Mouse (Mus musculus): ENCODE measurements around the gene Twist2.

The Twist2 gene

DNA sequence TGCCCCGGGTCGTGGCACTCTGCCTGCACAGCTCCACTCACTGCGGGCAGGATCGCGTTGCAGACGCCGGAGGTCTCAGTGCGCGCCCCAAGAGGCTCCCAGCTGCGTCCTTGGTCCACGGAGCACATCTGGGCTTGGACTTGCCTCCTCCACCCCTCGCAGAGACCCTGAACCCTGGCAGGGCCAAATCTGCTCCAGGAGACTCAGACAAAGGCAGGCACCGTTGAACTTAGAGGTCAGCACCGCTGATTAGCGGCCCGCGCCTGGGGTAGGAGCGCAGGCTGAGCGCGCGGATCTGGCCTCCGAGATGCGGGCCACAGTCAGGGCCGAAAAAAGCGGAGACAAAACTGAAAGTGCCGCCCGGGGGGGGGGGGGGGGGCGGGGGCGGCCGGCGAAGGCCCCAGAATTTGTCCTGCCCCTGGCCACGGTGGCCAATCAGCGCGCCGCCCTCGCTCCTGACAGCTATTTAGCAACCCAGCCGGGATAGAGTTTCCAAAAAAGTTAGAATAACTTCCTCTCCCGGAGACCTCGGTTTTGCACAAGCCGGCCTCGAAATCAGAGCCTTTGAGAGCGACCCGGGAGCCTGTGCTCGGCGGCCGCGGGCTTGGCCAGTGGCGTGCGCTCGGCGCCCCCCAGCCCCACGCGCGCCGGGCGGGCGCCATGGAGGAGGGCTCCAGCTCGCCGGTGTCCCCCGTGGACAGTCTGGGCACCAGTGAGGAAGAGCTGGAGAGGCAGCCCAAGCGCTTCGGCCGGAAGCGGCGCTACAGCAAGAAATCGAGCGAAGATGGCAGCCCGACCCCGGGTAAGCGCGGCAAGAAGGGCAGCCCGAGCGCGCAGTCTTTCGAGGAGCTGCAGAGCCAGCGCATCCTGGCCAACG, at the start of gene Twist2:
Gene Twist2 (plus strand): TSS at position 495 of the 877 bp plus-strand sequence.
- peak; percentile 94 for DNase-seq (ENCODE audit: low read depth, low spot score)

DNA sequence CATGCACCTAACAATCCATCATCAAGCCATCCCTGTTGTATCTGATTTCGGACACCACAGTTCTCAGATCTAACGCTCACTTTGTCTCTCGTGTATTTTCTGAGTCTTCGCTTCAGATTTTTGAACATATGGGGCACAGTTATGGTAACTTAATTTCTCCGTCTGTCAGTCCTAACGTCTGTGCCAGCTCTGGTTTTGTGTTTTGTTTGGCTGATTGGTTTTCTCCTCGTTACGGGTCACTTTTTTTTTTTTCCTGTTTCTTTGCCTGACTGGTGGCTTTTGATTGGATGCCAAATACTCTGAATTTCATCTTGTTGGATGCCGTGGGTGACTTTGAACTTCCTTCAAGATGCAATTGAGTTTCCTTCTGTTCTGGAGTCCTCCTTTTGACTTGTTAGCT, 48.3 kb upstream of the Twist2 start:
- DNase-seq (ENCODE audit: low read depth, low spot score), result no peak

DNA sequence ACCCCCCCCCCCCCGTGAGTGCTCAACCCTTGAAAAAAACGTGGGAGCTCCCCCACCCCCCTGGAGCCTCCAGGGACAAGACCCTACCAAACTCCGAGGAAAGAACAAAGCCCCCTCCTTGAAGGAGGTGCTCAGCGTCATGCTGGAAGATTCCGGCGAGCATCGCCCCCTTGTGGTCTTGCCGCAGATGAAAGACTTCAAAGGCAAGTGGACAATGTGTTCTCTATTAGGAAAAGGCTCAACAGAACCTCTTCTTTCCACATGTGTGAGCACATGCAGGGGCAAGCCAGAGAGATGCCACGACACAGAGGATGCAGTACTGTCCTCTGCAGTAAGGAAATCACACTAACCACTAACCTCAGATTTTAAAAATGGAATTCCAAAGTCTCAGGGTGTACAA, 46.2 kb upstream of the Twist2 start:
- DNase-seq (ENCODE audit: low read depth, low spot score), result peak; percentile 86

DNA sequence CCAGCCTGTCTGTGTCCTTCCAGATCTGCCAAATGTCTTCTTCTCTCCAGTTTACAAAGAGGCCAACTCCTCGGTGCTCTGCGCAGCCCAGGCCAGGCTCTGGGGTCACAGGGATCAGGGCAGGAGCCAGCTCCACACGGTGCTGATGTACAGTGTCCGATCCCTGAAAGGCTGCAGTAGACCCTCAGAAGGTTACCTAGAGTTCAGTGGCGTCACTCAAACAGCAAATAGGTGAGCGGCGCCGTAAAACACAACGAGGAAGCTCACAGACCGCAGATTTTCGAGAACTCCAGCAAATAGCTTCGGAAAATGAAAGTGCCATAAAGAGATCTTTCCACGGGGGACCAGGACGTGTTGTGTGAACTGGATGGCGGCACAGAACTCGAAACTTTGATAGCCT, 44.0 kb upstream of the Twist2 start:
- no peak for DNase-seq (ENCODE audit: low read depth, low spot score)

DNA sequence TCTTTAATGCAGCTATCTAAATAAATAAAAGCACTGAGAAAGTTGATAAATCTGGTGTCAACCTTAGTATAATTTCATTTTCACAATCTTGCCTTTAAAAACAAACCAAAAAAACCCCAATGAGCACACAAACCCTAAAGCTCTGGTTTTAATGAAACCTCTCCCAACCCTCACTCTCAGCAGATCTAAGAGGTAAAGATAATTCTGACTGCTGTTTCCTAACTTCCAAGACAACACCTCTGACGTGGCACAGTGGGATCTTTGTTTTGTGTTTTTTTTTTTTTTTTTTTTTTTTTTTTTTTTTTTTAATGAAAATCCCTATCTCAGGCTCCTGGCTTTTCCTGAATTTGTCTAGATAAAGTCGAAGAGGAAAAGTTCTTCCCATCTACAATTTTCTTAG, 43.1 kb upstream of the Twist2 start:
- DNase-seq (ENCODE audit: low read depth, low spot score), result no peak

DNA sequence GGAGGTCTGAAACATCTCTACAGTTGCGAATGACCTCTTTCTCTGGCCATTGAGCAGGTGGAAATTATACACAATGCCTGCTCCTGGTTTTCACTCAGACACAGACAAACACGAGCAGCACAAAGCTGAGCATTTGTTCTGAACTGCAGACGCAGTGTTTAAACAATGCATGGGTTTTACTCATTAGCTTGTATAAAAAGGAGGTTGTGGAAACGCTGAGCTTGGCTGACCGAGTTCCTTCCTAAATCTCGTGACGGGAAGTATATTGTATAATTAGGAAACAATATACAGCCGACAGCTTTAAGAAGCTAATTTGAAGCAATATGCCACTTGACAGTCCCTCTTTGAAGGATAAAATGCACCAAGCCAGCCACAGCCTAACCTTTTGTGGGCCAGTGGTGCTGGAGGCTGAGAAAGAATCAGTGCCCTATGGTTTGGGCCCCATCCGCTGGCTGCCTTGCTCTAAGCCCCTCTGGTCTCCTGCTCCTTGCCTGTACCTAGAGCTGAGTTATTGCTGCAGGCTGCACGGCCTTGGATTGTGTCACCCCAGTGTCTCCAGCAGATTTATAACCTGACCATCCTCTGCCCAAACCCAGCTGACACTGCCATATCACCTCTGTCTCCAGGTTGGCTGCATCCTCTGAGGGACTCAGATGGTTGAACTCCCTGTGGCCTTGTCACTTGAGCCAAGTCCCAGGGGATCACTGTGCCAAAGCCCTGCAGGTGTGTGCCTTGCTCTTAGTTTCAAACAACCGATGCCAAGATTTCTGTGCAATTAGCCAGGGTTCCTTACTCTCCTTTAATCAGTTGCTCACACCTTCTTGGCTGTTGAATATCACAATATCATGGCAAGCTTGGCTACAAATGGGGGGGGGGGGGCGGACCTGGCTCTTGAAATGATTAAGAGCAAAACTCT, 42.4 kb upstream of the Twist2 start:
- no peak for DNase-seq (ENCODE audit: low read depth, low spot score)

DNA sequence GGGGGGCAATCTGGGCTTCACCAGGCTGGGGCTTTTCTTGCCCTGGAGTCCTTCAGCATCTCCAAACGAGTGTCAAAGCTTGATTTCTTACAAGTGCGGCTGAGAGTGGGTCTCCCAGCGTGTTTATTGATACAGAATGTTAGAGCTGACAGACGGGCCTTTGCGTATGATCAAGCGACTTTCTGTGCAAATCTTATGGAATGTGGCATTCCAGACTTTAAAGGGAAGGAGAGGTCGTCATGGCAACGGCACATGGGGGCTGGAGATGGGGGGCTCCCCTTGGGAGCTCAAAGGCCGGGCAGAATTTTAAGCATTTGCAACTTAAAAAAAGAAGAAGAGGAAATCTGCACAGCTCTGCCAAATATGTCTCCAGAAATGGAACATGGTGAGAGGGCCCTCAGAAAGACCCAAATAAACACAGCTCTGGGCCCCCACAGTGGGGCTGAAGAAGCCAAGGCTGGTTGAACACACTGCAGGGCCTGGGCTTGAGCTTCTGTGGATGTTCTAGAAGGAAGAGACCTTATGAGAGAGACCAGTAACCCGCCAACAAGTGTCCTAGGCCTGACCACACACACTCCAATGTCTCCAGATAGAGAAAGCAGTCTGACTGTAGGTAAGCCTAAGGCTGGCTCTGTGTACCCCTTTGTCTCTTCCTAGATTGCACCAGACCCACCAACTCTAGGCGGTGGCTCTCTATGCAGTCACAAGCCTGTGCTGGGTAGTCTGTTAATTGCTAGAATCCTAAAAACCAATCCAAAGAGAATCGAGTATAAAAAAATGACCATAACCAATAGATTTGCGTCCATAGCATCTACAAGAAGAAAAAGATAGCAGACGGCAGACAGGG, 40.9 kb upstream of the Twist2 start:
- no peak for DNase-seq (ENCODE audit: low read depth, low spot score)

DNA sequence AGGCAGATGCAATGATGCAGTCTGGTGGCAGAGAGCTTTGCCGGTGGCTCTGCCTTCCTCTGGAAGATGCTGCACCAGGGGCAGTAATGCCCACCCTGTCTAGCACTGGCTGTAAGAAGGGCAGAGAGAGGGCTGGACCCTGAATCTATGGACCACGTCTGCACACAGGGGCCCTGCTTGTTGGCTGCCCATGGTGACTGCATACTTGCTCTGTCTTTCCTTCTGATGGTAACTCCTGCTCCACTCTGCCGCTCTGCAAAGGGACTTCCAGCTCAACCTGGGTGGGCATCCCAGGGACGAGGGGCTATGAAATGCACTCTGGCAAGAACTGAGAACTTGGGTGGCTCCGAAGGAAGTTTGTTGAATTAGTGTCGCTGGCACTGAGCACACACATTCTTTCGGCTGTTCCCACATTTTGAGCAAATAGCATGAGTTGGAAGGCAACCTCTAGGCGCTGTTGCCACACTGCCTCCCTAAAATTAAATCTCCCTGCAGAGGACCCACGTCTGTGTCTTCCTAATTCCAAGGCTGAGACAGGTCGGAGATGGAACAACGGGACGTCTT, 38.7 kb upstream of the Twist2 start:
- DNase-seq (ENCODE audit: low read depth, low spot score), result no peak

DNA sequence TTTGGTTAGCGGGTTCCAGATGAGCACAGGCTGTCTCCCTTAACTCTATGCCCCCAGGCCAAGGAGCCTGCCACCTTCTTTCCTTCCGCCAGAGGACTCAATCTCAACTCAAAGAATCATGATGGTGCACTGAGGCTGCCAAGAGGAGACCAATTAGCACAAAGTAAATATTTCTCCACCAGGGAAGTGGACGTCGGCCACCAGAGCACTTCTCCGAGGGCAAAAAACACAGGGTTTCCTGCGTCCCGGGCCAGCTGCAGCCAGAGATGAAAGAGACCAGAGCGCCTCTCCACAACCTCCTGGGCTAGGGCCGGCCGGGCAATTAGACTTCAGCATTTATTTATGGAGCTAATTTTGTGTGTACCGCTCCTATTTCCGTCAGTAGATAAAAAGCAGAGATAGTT, 31.0 kb upstream of the Twist2 start:
- no peak for DNase-seq (ENCODE audit: low read depth, low spot score)

DNA sequence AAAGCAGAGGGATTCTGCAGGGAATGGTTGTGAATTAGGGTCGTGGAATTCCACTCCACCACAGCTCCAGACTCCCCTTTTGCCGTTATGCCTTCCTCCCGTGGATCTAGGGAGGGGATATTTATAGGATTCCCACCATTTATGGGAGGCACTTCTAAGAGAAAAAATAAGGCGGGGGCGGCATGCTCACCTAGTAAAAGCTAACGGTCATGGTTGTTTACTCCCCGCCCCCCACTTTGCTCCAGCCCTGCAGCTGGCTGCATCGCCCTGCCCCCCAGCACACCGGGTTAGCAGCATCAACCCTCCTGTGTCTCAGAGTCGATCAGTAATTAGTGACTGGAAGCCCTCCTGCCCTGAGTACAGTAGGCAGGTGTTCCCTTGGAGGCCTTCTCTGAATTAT, 30.6 kb upstream of the Twist2 start:
- DNase-seq (ENCODE audit: low read depth, low spot score), result no peak

DNA sequence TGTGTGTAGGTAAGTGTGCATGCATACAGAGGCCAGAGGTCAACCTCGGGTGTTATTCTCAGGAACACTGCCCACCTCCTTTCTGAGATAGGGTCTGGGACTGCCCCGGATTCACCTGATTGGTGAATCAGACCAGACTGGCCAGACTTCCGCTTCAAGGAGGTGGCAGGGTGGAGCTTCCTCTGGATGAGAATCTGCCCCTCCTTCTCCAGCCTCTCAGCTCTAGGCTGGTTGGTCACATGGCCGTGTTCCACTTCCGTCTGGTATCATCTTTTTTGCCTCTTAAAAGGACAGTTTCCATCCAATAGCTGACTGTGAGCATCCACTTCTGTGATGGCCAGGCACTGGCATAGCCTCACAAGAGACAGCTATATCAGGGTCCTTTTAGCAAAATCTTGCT, 24.3 kb upstream of the Twist2 start:
- DNase-seq (ENCODE audit: low read depth, low spot score), result no peak

DNA sequence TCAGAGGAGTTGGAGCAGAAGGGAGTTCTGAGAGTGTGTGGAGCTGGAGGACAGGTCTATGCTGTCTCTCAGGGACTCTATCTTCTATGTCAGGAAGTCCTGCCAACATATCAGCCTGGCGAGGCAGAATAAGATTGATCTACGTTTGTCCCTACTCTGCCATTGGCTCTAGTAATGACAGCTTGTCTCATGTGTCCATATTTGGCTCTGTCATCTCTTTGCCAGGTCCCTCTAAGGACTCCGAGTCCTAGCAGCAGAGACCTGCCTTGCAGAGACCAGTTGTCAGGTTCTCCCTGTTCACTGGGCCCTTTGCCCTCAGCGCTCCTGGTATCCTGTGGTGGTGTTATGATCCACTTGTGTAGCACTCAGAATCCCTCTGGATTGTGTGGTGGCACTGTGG, 21.4 kb upstream of the Twist2 start:
- DNase-seq (ENCODE audit: low read depth, low spot score), result no peak

DNA sequence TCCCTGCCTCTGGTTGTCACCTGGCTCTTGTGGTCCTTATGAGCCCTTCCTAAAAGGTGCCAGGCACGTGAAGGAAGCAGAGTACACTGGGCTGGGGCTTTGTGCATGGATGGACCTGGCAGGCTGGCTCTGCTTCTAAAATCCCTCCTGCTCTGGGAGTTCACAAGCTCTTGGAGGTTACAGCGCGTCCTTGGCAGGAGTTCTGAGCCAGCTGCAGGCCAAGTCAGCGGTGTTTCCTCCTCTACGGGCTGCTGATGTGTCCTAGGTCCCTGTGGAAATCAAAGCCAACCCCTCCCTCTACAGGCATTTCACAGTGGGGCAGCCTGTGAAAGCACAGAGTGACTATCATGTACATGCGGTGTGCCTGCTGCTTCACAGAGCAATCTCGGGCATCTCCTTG, 20.1 kb upstream of the Twist2 start:
- peak; percentile 36 for DNase-seq (ENCODE audit: low read depth, low spot score)

DNA sequence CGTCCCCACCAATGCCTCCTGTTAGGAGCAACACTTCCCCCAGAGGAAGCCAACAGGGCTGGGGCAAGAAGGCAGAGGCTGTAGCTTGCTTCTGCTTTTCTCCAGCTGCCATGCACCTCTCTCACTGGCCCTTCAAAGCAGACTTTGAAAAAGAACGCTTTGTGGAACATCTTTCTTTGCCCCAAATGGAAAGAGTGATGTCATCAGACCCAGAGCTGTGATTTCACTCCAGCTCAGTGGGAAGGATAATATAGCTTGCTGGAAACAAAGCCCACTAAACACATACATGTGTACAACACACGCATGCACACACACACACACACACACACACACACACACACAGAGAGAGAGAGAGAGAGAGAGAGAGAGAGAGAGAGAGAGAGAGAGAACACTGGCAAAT, 17.1 kb upstream of the Twist2 start:
- no peak for DNase-seq (ENCODE audit: low read depth, low spot score)

DNA sequence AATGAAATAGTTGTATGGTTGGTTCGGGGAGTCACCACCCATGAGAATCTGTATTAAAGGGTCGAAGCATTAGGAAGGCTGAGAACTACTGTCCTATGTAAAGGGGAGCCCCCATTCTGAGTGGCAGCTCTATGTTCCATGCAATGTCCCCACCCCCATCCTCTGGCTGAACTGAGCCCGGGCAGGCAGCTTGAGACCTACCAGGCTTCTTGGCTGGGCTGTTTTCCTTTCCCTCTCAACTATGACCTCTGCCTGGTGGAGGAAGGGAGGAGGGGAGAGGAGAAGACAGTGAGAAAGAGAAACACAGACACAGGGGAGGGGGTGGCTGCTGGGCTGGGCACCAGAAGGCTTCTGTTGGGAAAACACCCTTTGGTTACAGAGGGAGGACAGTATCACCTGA, 1.9 kb upstream of the Twist2 start:
- DNase-seq (ENCODE audit: low read depth, low spot score), result no peak

DNA sequence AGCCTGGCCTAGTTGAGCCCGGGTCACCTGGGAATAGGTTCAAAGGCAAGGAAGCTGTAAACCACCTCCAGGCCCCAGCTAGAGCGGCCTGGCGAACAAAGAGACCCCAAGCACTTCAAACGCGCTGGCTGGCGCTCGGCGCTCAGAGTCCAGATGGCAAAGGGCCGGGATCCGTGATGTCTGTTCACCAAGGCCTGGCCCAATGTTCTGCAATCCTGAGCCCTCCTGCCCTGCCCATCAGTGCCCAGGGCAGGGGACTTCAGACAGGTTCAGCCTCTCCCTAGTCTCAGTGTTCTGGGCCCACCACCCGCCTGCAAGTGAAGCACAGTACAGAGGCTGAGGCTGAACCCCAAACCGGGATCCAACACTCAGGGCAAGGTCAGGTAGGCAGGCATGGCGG, 913 bp upstream of the Twist2 start:
- DNase-seq (ENCODE audit: low read depth, low spot score), result peak; percentile 34

DNA sequence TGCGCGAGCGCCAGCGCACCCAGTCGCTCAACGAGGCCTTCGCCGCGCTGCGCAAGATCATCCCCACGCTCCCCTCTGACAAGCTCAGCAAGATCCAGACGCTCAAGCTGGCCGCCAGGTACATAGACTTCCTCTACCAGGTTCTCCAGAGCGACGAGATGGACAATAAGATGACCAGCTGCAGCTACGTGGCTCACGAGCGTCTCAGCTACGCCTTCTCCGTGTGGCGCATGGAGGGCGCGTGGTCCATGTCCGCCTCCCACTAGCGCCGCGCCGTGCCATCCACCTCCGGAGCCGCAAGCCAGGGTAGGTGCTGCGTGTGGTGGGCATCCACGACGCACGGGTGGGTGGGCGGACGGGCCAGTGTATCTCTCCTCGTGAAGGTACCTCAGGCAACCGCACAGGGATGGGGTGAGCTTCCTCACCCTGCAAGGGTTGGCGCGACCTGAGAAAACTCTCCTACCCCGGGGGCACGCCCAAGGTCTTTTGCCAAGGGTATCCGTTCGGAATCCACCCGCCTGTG, 644 bp downstream of the Twist2 start:
- peak; percentile 40 for DNase-seq (ENCODE audit: low read depth, low spot score)

DNA sequence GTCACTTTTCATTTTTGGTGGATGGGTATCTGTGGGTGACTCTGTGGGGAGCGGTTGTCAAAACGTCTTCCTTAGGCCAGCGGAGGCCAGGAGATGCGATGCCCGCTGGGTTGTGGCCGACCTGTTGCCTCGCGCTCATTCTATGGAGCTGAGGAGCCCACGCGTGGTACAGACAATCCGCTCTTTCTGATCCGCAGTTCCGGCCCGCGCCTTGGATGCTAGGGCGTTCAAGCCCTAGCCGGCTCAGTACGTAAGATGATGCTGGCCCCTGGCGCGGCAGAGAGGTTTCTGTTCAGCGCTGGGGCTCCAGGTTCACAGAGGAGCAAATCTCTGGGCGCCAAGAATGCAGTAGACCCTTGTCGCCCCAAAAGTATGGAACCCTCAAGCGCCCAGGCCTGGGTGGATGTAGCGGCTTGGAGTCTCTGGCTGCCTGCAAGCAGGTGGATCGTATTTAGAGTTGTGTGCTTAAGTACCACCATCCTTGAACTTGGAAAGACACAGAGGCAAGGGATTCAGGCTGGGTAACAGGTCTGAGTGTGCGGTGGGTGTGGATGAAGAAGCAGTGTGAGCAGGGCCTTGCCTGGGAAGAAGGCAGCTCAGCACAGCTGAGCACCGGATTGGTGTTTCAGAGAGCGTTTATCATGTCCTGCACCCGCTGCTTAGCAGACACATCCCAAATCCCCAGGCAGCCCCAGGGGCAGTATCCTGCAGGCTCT, 1.3 kb downstream of the Twist2 start:
- DNase-seq (ENCODE audit: low read depth, low spot score), result peak; percentile 67

DNA sequence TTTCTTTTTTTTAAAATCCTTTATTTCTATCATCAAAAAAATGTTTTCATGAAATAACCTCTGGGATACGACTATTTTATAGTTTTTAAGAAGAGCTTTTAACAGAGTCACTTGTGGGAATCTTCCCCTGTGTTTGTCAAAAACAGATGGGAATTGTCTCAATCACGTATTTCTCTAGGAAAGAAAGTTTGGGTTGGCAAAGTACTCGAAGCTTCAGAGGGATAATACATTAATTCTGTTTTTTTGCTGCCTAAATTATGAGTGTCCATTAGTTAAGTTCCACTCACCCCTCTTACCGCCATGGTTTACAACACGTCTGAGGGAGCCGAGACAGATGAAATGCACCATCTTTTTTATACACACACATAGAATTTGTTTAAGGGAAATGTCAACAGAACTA, 2.2 kb downstream of the Twist2 start:
- no peak for DNase-seq (ENCODE audit: low read depth, low spot score)

DNA sequence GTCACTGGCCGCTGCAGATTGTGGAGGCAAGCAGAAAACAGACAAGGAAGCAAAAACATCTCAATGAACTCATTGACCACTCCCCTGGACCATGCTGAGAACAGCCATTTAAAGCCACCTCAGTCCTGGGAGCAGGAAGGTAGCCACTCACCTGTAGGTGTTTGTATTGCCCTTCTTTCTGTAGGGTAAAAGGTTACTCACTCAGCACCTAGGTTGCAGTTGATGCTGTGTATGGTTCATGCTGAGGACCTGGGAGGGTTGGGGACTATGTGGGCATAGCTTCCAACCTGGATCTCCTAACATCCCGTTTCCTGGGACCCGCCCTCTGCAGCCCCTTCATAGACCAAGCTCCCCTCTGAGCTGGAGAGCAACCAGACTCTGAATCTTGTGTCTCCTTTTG, 14.8 kb downstream of the Twist2 start:
- DNase-seq (ENCODE audit: low read depth, low spot score), result peak; percentile 36

DNA sequence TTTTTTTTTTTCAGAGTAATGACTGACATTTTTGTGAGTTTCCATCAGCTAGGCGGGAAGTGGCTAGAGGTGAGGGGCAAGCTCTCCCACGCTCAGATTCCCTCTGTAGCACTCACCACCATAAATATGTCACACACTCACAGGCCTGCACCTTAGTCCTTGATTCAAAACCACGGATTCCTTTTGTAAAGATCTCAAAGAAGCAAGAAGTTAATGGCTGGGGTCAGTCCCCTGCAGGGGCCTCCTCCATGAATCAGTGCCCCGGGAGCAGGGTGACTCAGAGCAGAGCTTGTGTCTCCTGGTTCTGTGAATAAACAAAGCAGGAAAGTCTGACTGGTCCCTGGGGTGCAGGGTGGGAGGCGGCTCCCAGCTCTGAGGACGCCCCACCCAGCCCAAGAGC, 15.3 kb downstream of the Twist2 start:
- peak; percentile 97 for DNase-seq (ENCODE audit: low read depth, low spot score)
